Mouse (Mus musculus) heart, postnatal 4 days (tissue): Measurements from ENCODE around the gene Clec2d. TPM values are rescaled to one million over a fixed set of nuclear protein-coding genes. Genes with fewer than 3 reads are reported as not detected.
A peak's percentile ranks its signal among the peaks of the same experiment; 100 is the strongest.
"Not testable (repeated sequence)": the region's sequence is repeated elsewhere in the genome, so short reads cannot be mapped to it uniquely, and the experiment has no call there.

Experiments
- DNase-seq: peaks from one replicate; pipeline ENCODE4 v3.0.0; 2021
- total RNA-seq, 2 experiments: library from RNA; stranded (reverse); gene quantifications; 2 replicates each; pipeline ENCODE4 v1.2.3; 2021

Clec2d gene
- total RNA-seq = 10 to 100 TPM; 14.5 to 19.7 TPM

DNA sequence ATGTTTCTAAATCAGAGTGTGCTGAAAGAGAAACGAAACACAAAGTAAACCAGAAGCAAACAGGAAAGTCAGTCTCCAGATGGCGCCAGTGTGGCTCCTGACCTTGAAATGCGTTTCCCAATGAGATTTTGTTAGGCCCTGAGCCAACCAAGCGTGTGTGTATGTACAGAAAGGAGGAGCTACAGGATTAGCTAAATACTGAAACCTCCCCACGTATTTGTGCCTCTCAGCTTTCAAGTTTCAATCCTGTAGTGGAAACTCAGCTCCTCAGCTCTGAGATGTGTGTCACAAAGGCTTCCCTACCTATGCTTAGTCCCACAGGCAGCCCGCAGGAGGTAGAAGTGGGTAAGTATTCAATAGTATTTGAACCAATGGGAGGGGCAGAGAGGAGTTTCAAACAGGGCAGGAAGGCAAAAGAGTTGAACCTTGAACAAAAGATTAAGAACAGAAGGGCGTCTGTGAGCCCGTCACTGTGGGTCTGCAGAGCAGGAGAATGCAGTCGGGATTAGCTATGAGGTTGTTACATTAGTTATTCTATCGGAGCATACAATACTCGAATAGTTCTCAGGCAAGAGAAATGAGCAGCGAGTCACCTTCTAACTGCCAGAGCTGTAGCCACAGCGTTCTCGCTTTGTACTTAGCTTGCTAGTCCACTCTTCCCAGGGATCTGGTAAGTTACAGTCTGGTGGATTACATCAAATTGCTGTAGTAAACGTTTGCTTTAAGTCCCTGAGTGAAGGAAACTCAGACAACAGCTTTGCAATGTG, at the start of gene Clec2d:
Clec2d (plus strand) TSS at position 213 of the 767 bp plus-strand sequence.
- DNase-seq = peak; percentile 85

DNA sequence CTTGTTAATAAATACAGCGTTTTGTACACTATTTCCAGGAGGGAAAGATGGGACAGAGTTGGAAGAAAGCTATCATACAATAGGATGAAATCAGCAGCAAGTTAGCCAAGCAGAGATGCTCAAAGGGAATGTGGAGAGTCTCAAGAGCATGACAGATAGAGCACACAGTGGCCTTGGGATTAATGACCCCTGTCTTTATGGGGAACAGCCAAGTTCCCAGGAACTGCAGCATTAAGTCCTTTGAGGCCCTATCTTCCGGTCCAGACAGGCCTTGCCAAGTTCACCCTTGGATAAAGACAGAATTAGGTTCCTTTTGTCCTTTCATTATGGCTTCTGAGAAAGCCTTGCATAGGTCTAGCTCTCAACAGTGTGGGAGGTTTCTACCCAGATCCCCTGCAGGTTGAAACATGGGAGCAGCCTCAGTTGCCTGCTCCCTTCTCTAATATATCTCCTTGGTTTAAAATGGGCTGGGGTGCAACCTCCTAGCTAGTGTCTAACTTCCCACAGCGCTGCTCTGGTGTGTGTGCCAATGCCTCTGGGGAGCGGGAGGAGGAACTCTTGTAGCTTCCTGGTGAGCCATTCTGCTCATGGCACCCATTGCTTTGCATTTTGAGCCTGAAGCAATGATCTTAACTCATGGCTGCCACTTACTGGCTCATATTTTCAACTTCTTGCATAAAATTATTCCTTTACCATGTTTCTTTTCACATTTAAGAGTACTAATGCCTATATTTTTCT, 47.6 kb upstream of the Clec2d start:
- DNase-seq = no peak

DNA sequence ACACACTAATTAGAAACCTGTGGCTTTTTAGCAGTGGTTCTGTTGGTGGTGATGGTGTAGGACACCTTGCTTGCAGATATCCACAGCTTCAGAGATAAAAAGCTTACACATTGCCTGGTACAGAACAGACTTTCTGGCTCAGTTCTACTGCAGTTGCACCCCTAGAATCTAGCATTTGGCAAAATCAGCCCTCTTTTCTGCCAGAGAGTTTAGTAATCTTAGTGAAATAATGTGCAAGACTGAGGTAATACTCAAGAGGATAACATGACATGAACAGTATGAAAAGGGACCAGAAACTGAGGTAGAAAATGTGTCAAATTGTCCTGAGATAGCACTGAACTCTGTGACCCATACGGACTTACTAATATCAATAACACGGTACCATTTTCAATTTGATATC, 33.6 kb upstream of the Clec2d start:
- DNase-seq = no peak

DNA sequence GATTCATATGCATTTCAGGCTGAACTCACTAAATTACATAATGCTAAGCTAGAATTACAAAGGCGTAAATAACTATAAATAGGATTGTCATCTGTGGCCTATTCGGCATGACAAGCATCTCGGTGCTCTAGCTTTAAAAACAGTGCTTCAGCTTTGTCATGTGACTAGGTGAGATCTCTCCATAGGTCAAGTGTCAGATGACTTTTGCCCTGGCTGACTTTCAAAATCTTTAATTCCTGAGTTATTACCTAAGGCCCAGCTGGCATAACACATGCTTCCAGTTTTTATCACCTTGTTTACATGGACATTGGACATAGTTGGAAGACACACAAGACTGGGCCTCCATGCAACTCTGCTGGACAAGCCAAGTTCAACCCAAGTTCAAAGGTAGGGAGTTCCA, 20.3 kb upstream of the Clec2d start:
- no peak for DNase-seq

DNA sequence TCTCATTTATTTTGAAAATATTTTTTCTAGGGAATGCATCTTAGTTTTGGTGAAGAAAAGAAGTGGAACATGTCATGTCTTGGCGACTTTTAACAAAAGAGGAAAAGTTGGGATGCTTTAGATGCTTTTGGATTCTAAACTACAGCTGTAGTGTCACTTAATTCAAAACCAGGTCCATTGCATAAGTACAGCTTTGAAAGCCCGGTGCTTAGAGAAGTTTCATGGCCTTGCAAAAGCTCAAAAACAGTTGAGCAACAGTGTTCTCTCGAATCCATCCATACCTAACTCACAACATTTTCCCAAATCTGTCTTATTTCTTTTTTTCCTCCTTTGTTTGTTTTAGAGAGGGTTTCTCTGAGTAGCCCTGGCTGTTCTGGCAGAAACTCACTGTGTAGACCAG, 19.3 kb upstream of the Clec2d start:
- no peak for DNase-seq

DNA sequence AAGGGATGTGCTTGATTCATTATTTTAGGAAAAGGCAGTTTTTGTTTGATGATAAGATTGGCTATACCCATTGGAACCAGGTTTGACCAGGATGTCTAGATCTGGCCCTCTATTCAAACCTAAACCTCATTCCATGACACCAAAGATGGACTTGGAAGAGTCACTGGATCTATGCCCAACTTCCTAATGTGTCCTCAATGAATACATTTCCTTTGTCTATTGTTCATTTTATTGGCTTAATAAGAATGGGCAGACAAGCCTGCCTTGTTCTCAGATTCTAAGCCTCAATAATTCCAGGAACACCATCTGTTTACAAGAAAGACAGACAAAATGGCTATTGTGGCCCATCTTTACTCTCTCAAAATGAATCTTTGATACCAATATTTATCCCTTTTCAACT, 18.5 kb upstream of the Clec2d start:
- no peak for DNase-seq

DNA sequence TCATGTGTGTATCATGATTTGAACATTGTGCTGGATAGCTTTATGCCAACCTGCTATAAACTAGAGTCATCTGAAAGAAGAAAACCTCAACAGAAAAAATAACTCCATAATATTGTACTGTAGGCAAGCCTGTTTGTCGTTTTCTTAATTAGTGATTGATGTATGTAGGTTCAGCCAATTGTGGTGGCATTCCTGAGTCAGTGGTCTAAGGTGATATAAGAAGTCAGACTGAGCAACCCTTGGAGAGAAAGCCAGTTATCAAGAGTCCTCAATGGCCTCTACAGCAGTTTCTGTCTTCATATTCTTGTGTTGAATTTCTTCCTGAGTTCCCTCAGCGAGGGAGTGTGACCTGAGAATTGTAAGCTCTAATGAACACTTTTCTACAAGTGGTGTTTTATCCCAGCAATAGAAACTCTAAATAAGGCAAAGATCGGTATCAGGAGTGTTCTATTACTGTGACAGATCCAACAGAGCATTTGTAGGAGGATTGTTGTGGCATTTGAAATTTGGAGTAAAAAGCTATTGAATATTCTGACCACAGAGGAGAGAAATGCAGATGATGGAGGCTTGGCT, 17.7 kb upstream of the Clec2d start:
- DNase-seq = no peak

DNA sequence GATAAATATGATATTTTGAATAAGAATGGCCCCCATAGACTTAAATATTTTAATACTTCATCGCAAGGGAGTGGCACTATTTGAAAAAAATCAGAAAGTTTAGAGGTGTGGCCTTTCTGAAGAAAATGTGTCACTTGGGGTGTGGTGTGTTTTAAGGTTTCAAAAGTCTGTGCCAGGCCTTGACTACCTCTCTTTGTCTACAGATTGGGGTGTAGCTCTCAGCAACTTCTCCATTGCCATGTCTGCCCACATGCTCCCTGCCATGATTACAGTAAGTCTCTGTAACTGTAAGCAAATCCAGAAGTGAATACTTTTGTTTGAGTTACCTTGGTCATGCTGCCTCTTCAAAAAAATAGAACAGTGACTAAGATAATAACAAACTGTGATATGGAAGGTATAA, 16.8 kb upstream of the Clec2d start:
- DNase-seq = no peak

DNA sequence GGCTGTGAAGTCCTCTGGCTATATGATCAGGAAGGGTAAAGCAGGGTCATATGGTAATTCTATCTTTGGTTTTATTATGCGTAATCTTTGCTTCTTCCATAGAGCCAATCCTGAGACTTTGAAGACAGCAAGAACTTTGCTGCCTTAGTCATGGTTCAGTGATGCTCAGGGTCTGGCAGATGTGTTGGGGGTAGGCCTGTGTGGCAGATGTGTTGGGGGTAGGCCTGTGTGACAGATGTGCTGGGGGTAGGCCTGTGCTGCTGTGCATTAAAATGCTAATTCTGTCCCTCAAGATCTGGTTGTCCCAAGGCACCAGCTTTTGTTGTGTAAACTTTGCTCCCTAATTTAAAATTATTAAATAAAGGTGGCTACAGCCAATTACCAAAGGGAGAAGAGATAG, 9.5 kb upstream of the Clec2d start:
- no peak for DNase-seq

DNA sequence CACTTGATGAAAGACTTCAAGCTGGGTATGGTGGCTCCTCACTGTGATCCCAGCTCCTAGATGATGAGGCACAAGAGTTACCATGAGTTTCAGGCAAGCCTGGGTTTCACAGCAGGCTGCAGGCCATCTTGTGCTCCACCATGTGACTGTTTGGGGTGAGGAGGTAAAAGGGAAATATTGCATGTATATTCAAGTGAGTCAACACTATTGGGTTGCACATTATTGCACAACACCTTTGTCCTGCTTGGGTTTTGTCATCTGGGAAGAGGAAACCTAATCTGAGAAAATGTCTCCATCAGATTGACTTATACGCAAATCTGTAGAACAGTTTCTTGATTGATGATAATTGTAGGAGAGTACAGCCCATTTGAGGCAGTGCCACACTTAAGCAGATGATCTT, 8.7 kb upstream of the Clec2d start:
- no peak for DNase-seq

DNA sequence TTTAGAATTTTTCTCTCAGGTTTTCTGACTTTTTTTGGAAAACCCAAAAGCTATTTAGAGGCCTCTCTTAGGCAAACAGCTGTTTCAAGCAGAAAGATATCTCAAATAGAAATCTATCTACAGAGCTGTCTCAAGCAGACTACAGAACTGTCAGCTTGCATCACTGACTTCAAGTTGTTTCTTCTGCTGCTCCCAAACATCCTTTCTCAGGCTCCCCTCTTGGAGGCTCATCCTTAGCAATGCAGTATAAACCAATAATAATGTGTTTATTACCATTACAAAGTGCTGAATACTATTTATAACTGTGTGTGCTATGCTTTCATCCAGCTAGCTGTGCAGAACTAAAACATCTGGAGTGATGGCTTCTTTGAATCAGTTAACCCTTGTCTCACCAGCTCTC, 5.6 kb upstream of the Clec2d start:
- DNase-seq = no peak

DNA sequence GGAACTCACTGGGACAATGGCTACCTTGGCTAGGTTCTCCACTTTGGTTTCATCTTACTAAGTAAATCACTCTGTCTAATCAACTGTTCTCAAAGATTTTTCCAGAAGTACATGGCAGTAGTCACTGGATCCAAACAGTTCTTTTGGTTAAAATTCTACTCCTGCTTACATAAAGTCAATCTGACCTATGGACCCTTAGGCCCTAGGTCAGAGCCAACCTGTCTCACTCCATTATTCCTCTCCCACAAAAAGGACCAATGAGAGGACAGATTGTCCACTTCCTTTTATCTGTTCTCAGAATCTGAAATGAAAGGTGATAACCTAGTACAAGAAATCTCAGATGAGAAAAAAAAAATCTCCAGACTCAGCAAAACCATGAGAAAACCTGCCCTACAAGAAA, 4.8 kb upstream of the Clec2d start:
- no peak for DNase-seq

DNA sequence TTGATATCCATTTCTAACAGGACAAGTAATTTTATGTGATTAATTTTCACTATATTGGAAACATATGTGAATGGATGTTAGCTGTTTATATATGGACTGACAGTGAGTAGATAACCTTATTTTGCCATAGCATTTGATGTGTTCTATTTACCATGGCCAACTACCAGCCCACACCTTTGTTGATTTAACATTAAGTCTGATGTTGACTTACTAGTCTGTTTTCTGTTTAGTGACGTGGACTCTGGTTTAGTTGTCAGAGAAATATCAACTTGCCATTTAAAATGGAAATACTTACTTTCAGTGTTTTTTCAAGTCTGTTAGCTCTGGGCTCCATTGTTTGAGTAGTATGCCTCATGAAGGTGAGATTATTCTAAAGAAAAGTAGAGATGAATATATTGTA, 3.8 kb upstream of the Clec2d start:
- no peak for DNase-seq

DNA sequence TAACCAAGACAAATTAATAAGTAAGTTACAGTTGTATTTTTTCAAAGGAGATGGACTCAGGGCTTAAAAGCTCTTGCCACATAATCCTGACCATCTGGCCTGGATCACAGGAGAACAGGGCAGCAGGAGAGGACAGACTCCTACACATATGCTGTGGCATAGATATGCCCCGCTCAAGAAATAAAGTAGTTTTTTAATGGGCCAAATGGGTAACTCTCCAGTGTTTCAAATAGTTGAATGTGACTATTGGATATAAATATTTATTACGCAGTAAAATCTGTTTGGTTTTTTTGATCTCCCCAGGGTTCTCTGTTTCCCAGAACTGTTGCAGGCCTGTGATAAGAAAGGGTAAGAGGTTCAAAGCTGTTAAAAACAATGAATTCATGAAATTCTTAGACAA, 1.1 kb upstream of the Clec2d start:
- DNase-seq = no peak

DNA sequence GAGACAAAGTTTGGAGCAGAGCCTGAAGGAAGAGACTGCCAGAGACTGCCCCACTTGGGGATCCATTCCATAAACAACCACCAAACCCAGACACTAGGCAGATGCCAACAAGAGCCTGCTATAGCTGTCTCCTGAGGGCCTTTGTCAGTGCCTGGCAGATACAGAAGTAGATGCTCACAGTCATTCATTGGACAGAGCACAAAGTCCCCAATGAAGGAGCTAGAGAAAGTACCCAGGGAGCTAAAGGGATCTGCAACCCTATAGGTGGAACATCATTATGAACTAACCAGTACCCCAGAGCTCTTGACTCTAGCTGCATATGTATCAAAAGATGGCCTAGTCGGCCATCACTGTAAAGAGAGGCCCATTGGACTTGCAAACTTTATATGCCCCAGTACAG, 584 bp upstream of the Clec2d start:
- DNase-seq = not testable (repeated sequence)

DNA sequence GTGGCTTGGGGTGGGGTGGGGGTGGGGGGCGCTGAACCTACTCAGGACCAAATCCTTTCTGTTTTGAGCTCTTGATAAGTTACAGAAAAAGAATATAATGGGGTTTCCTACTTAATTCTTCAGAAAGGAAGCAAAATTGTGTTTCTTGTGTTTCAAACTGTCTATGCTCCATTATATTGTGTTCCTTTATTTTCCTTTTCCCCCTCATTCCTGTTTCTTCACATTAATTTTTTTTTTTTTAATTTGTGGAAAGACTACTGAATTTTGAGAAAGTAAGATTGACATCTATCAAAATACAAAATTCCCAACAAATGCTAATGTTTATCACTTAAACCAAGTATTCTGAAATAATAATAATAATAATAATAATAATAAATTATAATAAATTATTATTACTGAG, 834 bp downstream of the Clec2d start:
- DNase-seq = no peak

DNA sequence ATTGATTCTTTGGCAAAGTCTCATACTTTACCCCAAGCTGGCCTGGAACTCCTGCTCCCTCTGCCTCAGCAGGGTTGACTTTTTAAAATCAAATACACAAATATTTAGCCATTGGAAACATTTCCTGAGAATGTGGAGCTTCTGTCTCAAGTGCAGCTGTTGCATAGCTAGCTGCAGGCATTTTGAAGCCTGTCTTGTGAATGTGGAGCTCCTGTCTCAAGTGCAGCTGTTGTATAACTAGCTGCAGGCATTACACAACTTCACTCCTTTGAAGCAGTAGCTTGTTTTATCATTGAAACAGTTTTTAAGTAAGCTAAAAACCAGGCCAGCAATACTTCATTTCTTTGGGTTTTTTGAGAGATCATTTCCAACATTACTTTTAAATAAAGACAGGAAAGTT, 1.3 kb downstream of the Clec2d start:
- peak; percentile 15 for DNase-seq

DNA sequence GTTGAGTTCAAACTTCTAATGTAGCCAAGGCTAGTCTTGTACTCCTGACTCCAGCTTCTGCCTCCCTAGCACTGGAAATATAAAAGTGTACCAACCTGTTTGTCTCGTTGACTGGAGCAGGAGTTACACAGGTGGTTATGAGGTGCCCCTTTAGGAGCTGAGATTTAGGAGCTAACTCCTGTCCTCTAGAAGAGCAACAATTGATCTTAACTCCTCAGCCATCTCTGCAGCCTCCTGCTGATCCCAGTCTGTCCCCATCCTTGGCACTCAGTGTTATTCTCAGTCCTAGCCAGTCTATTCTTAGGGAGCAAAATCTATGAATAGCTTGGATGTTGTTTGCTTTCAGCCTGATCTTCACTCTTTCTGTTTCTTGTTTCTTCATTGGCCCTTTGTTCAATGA, 2.1 kb downstream of the Clec2d start:
- no peak for DNase-seq

DNA sequence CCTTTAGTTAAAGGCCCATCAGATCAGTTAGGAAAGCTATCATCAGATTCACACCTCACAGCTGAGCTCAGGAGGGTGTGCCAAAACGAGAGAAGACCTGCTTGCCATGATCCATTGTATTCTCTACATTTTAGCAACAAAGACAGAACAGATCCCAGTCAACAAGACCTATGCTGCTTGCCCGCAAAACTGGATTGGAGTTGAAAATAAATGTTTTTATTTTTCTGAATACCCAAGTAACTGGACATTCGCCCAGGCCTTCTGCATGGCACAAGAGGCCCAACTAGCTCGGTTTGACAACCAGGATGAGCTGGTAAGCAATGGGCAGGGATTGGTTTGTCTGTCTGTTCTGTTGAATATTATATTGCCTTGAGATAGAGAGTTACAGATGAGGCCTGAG, 3.6 kb downstream of the Clec2d start:
- DNase-seq = not testable (repeated sequence)

DNA sequence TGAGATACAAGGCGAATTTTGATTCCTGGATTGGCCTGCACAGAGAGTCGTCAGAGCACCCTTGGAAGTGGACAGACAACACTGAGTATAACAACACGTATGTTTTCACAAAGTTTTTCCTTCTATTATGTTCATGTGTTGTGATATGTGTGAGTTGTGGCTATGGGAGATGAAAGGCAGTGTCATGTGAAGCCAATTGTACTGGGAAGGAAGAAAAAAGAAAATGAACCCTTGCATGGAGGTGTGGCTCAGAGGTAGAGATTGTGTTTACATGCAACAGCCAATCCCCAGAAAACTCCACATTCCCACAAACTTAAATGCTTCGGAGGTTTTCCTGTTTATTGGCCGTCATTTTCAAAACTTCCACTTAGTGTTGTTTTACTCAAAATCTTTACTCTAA, 4.4 kb downstream of the Clec2d start:
- no peak for DNase-seq

DNA sequence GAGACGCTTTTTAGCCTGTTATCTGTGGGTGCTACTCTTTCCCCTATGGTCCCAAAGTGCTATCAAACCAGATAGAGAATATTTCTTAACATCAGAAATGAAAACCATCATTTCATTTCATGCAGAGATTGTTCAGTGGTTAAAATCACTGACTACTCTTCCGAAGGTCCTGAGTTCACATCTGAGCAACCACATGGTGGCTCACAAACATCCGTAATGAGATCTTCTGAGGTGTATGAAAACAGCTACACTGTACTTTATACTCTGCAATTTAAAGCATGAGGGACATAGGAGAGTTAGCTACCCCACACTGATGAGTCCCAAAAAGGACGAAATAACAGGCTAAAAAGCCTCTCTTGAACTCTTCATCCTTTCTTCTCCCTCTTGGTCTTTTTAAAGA, 5.6 kb downstream of the Clec2d start:
- DNase-seq = no peak

DNA sequence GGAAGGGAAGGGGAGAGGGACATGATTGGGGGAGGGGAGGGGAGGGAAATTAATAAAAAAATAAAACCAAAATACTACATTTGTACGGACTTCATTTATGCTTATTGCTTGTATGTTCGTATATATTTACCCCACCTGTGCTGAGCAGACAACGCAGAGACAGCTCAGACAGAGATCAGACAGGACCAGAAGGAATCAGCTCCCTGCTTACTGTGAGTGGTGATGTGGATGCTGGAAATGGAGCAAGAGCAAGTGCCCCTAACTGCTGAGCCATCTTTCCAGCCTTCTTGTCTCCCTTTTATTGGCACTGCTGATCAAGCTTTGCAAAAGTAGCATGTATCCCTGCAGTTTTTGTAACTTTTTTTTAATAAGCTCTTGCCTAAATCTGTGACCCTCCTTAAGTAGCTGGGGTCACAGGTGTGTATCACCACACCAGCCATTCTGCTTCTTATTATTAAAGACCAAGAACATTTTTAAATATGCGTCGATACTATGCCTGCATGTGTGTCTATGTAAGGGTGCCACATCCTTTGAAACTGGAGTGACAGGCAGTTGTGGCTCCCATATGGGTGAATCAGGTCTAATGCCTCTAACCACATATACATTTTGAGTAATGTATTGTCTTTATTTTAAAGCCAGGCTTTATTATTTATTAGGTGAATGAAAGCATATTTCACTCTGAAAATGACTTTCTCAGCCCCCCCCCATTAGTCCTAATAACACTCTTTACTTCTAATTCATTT, 6.2 kb downstream of the Clec2d start:
- DNase-seq = no peak

DNA sequence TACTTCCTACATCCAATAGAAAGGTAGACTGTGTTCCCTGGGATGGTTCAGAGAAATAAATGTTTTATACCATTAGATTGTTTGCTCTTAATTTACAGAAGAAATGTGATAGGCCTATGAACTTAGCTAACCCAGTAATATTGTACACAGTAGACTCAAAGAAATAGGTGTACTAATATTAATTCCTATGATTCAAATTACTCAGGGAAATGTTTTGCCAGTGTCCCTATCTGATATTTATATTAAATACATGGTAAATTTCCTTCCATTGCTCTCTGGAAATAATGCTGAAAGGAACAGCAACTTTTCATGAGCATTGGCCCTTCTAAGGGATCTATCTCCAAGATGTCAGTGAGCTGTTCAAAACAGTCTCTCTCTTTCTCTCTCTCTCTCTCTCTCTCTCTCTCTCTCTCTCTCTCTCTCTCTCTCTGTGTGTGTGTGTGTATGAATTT, 6.8 kb downstream of the Clec2d start:
- DNase-seq = no peak
